Mouse (Mus musculus) G1E (cell line): ENCODE results near the gene Odf3b.

Experiments
- CTCF ChIP-seq: IDR thresholded peaks from 2 replicates; pipeline ENCODE4 v1.5.1; 2012; ENCODE audit warnings: low read depth, low read length, inconsistent platforms, mixed read lengths
- GATA1 ChIP-seq: IDR thresholded peaks from 2 replicates; pipeline ENCODE4 v1.6.1; 2012; ENCODE audit warnings: borderline replicate concordance, low read length, inconsistent platforms, mixed read lengths

DNA sequence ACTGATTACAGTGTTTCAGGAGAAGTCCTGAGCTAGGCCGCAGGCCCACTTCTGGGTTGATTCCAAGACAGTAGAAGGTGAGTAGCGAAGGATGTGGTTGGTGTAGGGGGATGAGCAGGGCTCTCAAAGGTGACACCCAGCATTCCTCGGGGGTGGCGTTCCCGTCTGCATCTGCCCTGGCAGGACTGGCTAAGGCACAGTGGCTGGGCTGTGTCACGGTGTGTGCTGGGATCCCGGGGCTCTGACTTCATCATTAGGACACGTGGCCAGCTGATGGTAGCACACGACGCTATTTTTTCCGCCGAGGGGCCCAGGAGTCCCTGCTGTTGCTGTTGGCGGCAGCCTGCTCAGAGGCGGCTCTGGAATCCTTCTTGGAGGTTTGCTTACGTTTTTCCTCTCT is 27.8 kb downstream of the Odf3b start:
- TF ChIP-seq CTCF (no peak), GATA1 (no peak)
